Mouse (Mus musculus) thymus, postnatal 25 days (tissue): Measurements from ENCODE around the gene Skap1.
A peak's percentile ranks its signal among the peaks of the same experiment; 100 is the strongest.
"Not testable (repeated sequence)": the region's sequence is repeated elsewhere in the genome, so short reads cannot be mapped to it uniquely, and the experiment has no call there.

Experiments
- DNase-seq: peaks from one replicate; pipeline ENCODE4 v3.0.0; 2022

The Skap1 gene

DNA sequence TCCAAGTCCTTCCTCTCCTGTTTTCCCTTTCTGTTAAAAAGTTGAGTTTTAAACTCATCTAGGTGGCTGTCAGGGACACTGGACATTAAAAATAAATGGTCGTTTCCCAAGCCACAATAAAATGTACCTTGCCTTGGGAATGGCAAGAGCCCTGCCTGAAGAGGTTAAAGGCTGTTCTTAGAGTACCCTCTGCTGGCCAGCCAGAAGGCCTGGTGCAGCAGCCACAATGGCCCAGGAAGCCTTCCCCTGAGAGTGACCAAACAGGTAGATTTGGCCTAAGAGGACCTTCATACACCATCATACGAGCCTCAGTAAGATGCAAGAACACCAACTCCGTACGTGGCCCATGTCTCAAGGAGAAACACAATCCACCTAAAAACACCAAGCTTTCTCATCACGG is 246.9 kb downstream of the Skap1 start:
- DNase-seq, result no peak

- DNase-seq, result no peak
These were observed 247.3 kb downstream of the Skap1 start for GRCm38 (mm10) chr11:96711670-96712069.

DNA sequence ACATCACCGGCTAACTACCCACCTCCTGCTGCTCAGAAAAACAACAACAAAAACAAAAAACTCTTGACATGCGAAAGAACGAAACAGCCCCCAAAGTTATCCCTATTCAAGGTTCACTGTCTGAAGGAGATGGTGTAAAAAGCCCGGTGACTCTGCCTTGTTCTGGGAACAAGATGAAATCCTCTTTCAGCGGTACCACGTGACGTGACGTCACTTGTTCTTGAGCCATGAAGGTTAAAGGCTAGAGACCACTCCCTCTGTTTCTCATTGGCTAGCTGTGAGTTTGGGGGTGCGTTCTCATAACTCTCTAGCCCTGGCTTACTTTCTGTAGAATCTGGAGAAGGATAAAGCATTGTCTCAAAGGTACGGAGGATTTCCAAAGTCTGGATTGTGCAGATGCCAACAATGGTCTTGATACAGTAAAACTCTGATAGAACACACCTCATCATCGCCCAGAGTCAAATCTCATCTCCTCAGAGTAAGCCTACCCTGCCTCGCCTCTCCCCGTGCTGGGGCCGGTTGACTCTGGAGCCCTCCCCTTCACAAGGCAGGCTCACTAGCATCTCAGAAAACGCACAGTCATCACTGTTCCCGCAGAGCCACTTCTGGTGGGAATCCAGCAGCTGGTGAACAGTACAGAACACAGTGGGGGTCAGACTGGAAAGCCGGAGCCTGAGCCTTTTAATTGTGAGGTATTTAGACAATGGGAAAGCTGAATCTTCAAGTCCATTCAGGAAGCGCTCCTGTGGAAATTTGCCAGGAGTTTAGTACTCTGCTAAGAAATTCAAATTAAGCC is 249.0 kb downstream of the Skap1 start:
- DNase-seq, result no peak

- DNase-seq, result no peak
These were observed 249.6 kb downstream of the Skap1 start for GRCm38 (mm10) chr11:96714011-96714410.

- not testable (repeated sequence) for DNase-seq
These were observed 250.8 kb downstream of the Skap1 start for GRCm38 (mm10) chr11:96715168-96715567.

DNA sequence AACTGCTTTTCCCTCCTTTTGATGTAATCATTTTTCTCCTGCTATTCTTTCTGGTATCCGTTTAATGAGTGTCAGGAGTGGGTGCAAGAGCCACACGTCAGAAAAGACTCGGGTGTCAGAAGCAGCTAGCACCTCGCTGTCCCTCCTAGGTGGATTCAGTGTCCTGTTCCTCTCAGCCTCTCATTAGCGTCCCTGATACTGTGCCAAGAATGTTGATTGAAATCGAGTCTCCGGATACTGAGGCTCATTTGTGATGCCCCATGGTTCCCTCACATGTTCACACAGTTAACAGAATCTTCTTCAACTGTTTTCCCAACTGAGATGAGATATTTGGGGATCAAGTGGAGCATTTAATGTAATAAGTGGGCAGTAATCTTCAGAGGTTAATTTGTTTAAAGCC is 254.2 kb downstream of the Skap1 start:
- DNase-seq, result no peak

GRCm38 (mm10) chr11:96725833-96726232 is 261.4 kb downstream of the Skap1 start:
- no peak for DNase-seq

- DNase-seq, result no peak
These were observed 264.2 kb downstream of the Skap1 start for GRCm38 (mm10) chr11:96728577-96728976.

GRCm38 (mm10) chr11:96729462-96729861 is 265.1 kb downstream of the Skap1 start:
- DNase-seq, result no peak

GRCm38 (mm10) chr11:96730327-96730726 is 265.9 kb downstream of the Skap1 start:
- DNase-seq, result no peak

GRCm38 (mm10) chr11:96732657-96733056 is 268.3 kb downstream of the Skap1 start:
- no peak for DNase-seq

DNA sequence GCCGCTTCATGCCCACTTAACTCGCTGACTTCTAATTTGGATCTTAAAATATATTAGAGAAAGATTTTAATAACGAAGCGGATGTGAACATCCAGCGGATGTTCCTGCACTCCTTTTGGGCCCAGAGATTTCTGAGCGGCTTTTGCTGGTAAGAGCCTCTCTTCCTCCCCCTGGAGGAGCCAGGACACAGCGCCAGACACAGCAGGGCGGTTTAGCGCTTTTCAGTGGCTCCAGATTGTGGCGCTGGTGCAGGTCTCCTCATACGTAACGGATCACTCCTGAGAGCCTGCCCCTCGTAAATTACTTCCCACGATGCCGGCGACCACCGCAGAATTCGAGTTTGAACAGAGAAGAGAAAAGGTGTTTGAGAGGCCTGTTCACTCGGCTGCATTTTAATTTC is 271.5 kb downstream of the Skap1 start:
- DNase-seq, result no peak

DNA sequence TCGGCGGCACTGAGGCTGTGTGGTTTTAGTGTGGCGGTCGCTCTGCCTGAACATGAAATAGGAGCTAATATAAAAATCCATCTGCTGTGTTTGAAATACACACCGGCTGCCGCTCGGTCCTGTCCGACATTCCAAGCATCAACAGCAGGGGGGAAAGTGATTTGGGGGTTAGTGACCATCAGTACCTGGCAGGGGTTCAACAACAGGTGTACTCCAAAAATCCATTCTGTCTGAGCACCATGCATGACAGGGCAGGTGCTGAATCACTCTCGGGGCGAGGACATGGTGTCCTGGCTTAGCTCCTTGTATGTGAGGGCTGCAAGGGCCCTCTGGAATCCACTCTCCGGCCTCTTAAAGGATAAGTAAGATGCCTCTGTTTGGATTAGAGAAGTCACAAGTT is 272.0 kb downstream of the Skap1 start:
- DNase-seq, result no peak

GRCm38 (mm10) chr11:96737673-96738471 is 273.5 kb downstream of the Skap1 start:
- no peak for DNase-seq

- no peak for DNase-seq
These were observed 276.4 kb downstream of the Skap1 start for GRCm38 (mm10) chr11:96740796-96741195.

GRCm38 (mm10) chr11:96741995-96742394 is 277.6 kb downstream of the Skap1 start:
- no peak for DNase-seq

DNA sequence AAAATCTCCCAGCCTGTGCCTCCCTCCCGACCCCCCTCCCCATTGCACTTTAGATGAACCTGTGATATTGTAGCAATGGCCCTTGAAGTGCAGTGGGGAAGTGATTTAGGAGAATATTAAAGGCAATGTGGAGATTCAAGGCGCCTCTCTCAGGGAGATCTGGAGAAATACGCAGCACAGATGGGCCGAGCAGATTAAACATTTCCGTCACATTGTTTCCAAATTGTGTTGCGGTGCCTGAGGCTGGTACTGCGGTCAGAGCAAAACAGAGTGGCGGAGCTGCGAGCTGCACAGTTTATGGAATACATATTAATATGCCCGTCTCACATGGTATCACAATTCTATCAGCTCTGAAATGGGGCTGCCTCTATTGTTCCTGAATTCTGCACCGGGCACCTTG is 278.6 kb downstream of the Skap1 start:
- DNase-seq, result no peak

GRCm38 (mm10) chr11:96743891-96744290 is 279.5 kb downstream of the Skap1 start:
- no peak for DNase-seq

- DNase-seq, result no peak
These were observed 282.3 kb downstream of the Skap1 start for GRCm38 (mm10) chr11:96746648-96747047.

GRCm38 (mm10) chr11:96747555-96747954 is 283.2 kb downstream of the Skap1 start:
- DNase-seq, result no peak

- no peak for DNase-seq
These were observed 290.9 kb downstream of the Skap1 start for GRCm38 (mm10) chr11:96755298-96755697.

- DNase-seq, result no peak
These were observed 293.0 kb downstream of the Skap1 start for GRCm38 (mm10) chr11:96757421-96757820.

- no peak for DNase-seq
These were observed 294.0 kb downstream of the Skap1 start for GRCm38 (mm10) chr11:96758402-96758801.

- DNase-seq, result peak; percentile 39
These were observed 295.6 kb downstream of the Skap1 start for GRCm38 (mm10) chr11:96760042-96760441.
